In genomic region chr17:28330232-28330546, GRCm38 (mm10) we compare ENCODE assay signal across 10 mouse cellular contexts. TPM values are rescaled to one million over a fixed set of nuclear protein-coding genes. Genes with fewer than 3 reads are reported as not detected.
DNase-seq lines count a peak whose midpoint lies in the region; ATAC-seq and TF ChIP-seq lines count a peak whose summit lies in the region.
"Had no signal": no experiment of that assay in that cellular context is flagged by ENCODE, and none has a peak within 500 bp of the region (broad histone marks: within the 10 kb centered on the region; RNA-seq: fewer than 3 reads in every experiment).

No protein-coding gene starts in this region.

- no peak for TF ChIP-seq EP300 in ES-Bruce4 (IDR thresholded peaks at IDR 0.05; ENCODE audit: insufficient read depth, low read depth, low read length)
- TF ChIP-seq EP300 in liver, postnatal 0 days (IDR thresholded peaks at IDR 0.05; ENCODE audit: low read depth) = no peak

- ATAC-seq in erythroblast, adult 5-6 weeks (replicated peaks; ENCODE audit: low FRiP score, poor library complexity, severe bottlenecking) = no peak
- ATAC-seq in liver, postnatal 0 days = no peak

- peaks cover 66% of the 10 kb centered on the region for H3K36me3 ChIP-seq in erythroblast, embryonic 14.5 days (ENCODE audit: control insufficient read depth)
- peaks cover 30% of the 10 kb centered on the region for H3K36me3 ChIP-seq in ES-Bruce4 (ENCODE audit: control insufficient read depth, insufficient read depth, low read length, poor library complexity, severe bottlenecking)
- H3K36me3 ChIP-seq in hindbrain, embryonic 10.5 days = peaks cover 74% of the 10 kb centered on the region
- peaks cover 18% of the 10 kb centered on the region for H3K36me3 ChIP-seq in liver, postnatal 0 days (replicated peaks; ENCODE audit: insufficient read depth, low read length)

- 65% methylated on average over 2 of the region's 2 CpGs for WGBS in hindbrain, embryonic 10.5 days
- WGBS in liver, postnatal 0 days (ENCODE audit: insufficient replicate concordance) = 32% methylated on average over 2 of the region's 2 CpGs

- peak overlapping the region; percentile 95 for H3K9ac ChIP-seq in ES-Bruce4 (ENCODE audit: low read depth, poor library complexity, severe bottlenecking)
- H3K9ac ChIP-seq in liver, postnatal 0 days (replicated peaks) = peak overlapping the region; percentile 87

- no peak for TF ChIP-seq CTCF in ES-Bruce4 (IDR thresholded peaks at IDR 0.05; ENCODE audit: low read depth, low read length)
- TF ChIP-seq CTCF in liver, postnatal 0 days (IDR thresholded peaks at IDR 0.05; ENCODE audit: low read depth) = no peak
- no peak for TF ChIP-seq CTCF in left cerebral cortex, adult 2 months (IDR thresholded peaks at IDR 0.05)

- H3K27ac ChIP-seq in ES-Bruce4 (ENCODE audit: insufficient read depth, low read length) = peak overlapping the region; percentile 56
- no peak overlapping the region for H3K27ac ChIP-seq in hindbrain, embryonic 10.5 days
- H3K27ac ChIP-seq in liver, postnatal 0 days (ENCODE audit: low read depth) = no peak overlapping the region
- no peak overlapping the region for H3K27ac ChIP-seq in left cerebral cortex, adult 2 months

- intact Hi-C loops in left cerebral cortex, adult 2 months (cut with DNase I) = no loop called here

- peaks cover 14% of the 10 kb centered on the region for H3K27me3 ChIP-seq in erythroblast, embryonic 14.5 days (ENCODE audit: control insufficient read depth)
- no peaks in the 10 kb centered on the region for H3K27me3 ChIP-seq in ES-Bruce4 (ENCODE audit: control insufficient read depth, insufficient read depth, low read length, poor library complexity, severe bottlenecking)
- 0 out of 2 replicates have a peak, but pooled peaks cover 7% of the 10 kb centered on the region for H3K27me3 ChIP-seq in hindbrain, embryonic 10.5 days (ENCODE audit: insufficient read depth, poor library complexity, severe bottlenecking)
- H3K27me3 ChIP-seq in liver, postnatal 0 days (ENCODE audit: insufficient read depth, low read length) = no peaks in the 10 kb centered on the region

- no peaks in the 10 kb centered on the region for H3K9me3 ChIP-seq in erythroblast, embryonic 14.5 days (ENCODE audit: control insufficient read depth, low read length)
- no peaks in the 10 kb centered on the region for H3K9me3 ChIP-seq in ES-Bruce4 (replicated peaks; ENCODE audit: control insufficient read depth, insufficient read depth, low read length, poor library complexity, severe bottlenecking)
- no peaks in the 10 kb centered on the region for H3K9me3 ChIP-seq in hindbrain, embryonic 10.5 days
- no peaks in the 10 kb centered on the region for H3K9me3 ChIP-seq in liver, postnatal 0 days (ENCODE audit: low read length)

- H3K4me3 ChIP-seq in erythroblast, embryonic 14.5 days (replicated peaks) = peak overlapping the region; percentile 97
- peak overlapping the region; percentile 85 for H3K4me3 ChIP-seq in ES-Bruce4 (ENCODE audit: low read depth, low read length)
- H3K4me3 ChIP-seq in hindbrain, embryonic 10.5 days = peak overlapping the region; percentile 98
- H3K4me3 ChIP-seq in liver, postnatal 0 days (ENCODE audit: low read depth, low read length) = peak overlapping the region; percentile 62
- H3K4me3 ChIP-seq in left cerebral cortex, adult 2 months = no peak overlapping the region

- H3K4me1 ChIP-seq in erythroblast, embryonic 14.5 days (ENCODE audit: control insufficient read depth) = peaks cover 55% of the 10 kb centered on the region
- H3K4me1 ChIP-seq in ES-Bruce4 (ENCODE audit: control insufficient read depth, insufficient read depth, low read length) = peaks cover 14% of the 10 kb centered on the region
- peaks cover 65% of the 10 kb centered on the region for H3K4me1 ChIP-seq in hindbrain, embryonic 10.5 days (replicated peaks)
- peaks cover 18% of the 10 kb centered on the region for H3K4me1 ChIP-seq in liver, postnatal 0 days (ENCODE audit: insufficient read depth)

- DNase-seq in hindbrain, embryonic 10.5 days (ENCODE audit: low spot score) = no peak
- no peak for DNase-seq in liver, postnatal 0 days
- DNase-seq in Muller cell, postnatal 12 days (ENCODE audit: inconsistent ontology term) = no peak
- DNase-seq in cerebellum, postnatal 14 days = no peak
- no peak for DNase-seq in left cerebral cortex, adult 2 months (ENCODE audit: extremely low spot score in 1 of 2, low spot score in 2 of 2)
- DNase-seq: adrenal gland, postnatal 36 days had no signal

- no peak for TF ChIP-seq POLR2A in ES-Bruce4 (IDR thresholded peaks at IDR 0.05; ENCODE audit: insufficient read depth, low read length)

- peak overlapping the region; percentile 78 for H3K4me2 ChIP-seq in liver, postnatal 0 days (ENCODE audit: low read depth, low read length)

RNA-seq across cellular contexts. Expression of gene Rpl10a, which starts 1.9 kb away (rescaled TPM):
- polyA plus RNA-seq in erythroblast, embryonic 14.5 days (2012) = 529 and 604 TPM in 2 replicates
- 515 and 525 TPM in 2 replicates for total RNA-seq in erythroblast, adult 5-6 weeks (2015; ENCODE audit: low replicate concordance)
- 92.4 and 200 TPM in 2 replicates for total RNA-seq in erythroblast, adult 5-6 weeks (2017; ENCODE audit: low replicate concordance)
- 1,875 and 2,151 TPM in 2 replicates for polyA plus RNA-seq in ES-Bruce4 (2011; ENCODE audit: insufficient read depth, insufficient read length, low read depth, missing spikeins)
- polyA plus RNA-seq in hindbrain, embryonic 10.5 days (2016; fragmentation: Nextera tagmentation; extraction: Ambion mirVana) = 439 and 483 TPM in 2 replicates
- polyA plus RNA-seq in liver, postnatal 0 days (2015; fragmentation: Nextera tagmentation; extraction: Ambion mirVana) = 296 and 311 TPM in 2 replicates
- 100 to 1,000 TPM; 302 to 309 TPM for total RNA-seq in left cerebral cortex, adult 2 months (2021)

RNA-seq across cellular contexts. Expression of gene Fance, which starts 16.9 kb away (rescaled TPM):
- 1.7 and 3.6 TPM in 2 replicates for polyA plus RNA-seq in erythroblast, embryonic 14.5 days (2012)
- 23.1 TPM in 1 of 2 replicates, not detected in the other for total RNA-seq in erythroblast, adult 5-6 weeks (2015; ENCODE audit: low replicate concordance)
- total RNA-seq in erythroblast, adult 5-6 weeks (2017; ENCODE audit: low replicate concordance) = 0.68 and 8.4 TPM in 2 replicates
- 56.8 and 64.7 TPM in 2 replicates for polyA plus RNA-seq in ES-Bruce4 (2011; ENCODE audit: insufficient read depth, insufficient read length, low read depth, missing spikeins)
- 32.6 and 32.9 TPM in 2 replicates for polyA plus RNA-seq in hindbrain, embryonic 10.5 days (2016; fragmentation: Nextera tagmentation; extraction: Ambion mirVana)
- 6.7 and 7.1 TPM in 2 replicates for polyA plus RNA-seq in liver, postnatal 0 days (2015; fragmentation: Nextera tagmentation; extraction: Ambion mirVana)
- 10 to 100 TPM; 21.5 to 26.1 TPM for total RNA-seq in left cerebral cortex, adult 2 months (2021)

RNA-seq across cellular contexts. Expression of gene Tead3, which starts 20.4 kb away (rescaled TPM):
- polyA plus RNA-seq in erythroblast, embryonic 14.5 days (2012) = 0.22 and 0.26 TPM in 2 replicates
- total RNA-seq in erythroblast, adult 5-6 weeks (2015; ENCODE audit: low replicate concordance) = not detected in 2 replicates
- not detected in 2 replicates for total RNA-seq in erythroblast, adult 5-6 weeks (2017; ENCODE audit: low replicate concordance)
- 28.6 and 31.9 TPM in 2 replicates for polyA plus RNA-seq in ES-Bruce4 (2011; ENCODE audit: insufficient read depth, insufficient read length, low read depth, missing spikeins)
- polyA plus RNA-seq in hindbrain, embryonic 10.5 days (2016; fragmentation: Nextera tagmentation; extraction: Ambion mirVana) = 5.5 and 6.1 TPM in 2 replicates
- polyA plus RNA-seq in liver, postnatal 0 days (2015; fragmentation: Nextera tagmentation; extraction: Ambion mirVana) = 0.79 and 1.2 TPM in 2 replicates
- total RNA-seq in left cerebral cortex, adult 2 months (2021) = 1 to 10 TPM; 2.9 to 3.0 TPM

RNA-seq across cellular contexts. Expression of gene Tulp1, which starts 34.8 kb away (rescaled TPM):
- 0.19 and 0.26 TPM in 2 replicates for polyA plus RNA-seq in erythroblast, embryonic 14.5 days (2012)
- not detected in 2 replicates for total RNA-seq in erythroblast, adult 5-6 weeks (2015; ENCODE audit: low replicate concordance)
- 0.28 TPM in 1 of 2 replicates, not detected in the other for total RNA-seq in erythroblast, adult 5-6 weeks (2017; ENCODE audit: low replicate concordance)
- 14.0 and 14.7 TPM in 2 replicates for polyA plus RNA-seq in ES-Bruce4 (2011; ENCODE audit: insufficient read depth, insufficient read length, low read depth, missing spikeins)
- 2.8 and 4.0 TPM in 2 replicates for polyA plus RNA-seq in hindbrain, embryonic 10.5 days (2016; fragmentation: Nextera tagmentation; extraction: Ambion mirVana)
- polyA plus RNA-seq in liver, postnatal 0 days (2015; fragmentation: Nextera tagmentation; extraction: Ambion mirVana) = 0.18 and 0.33 TPM in 2 replicates
- not detected for total RNA-seq in left cerebral cortex, adult 2 months (2021)
- total RNA-seq: left cerebral cortex, postnatal 25 days had no signal
